8 mouse cellular contexts compared by ENCODE assay signal in genomic region chr13:117024127-117024915, GRCm38 (mm10). TPM values are rescaled to one million over a fixed set of nuclear protein-coding genes. Genes with fewer than 3 reads are reported as not detected.
DNase-seq lines count a peak whose midpoint lies in the region; ATAC-seq and TF ChIP-seq lines count a peak whose summit lies in the region.

No protein-coding gene starts in this region.

- DNase-seq in heart, adult 11 months, result peak; percentile 98
- DNase-seq in heart, adult 8-10 months (ENCODE audit: low spot score), result no peak
- peak; percentile 83 for DNase-seq in embryonic facial prominence, embryonic 10.5 days (ENCODE audit: low spot score)
- no peak for DNase-seq in liver, adult 2 months (ENCODE audit: extremely low read depth, low read depth, low spot score)
- peak; percentile 74 to 77 for DNase-seq in spleen, postnatal 36 days (ENCODE audit: low spot score in 2 of 2)

- peak overlapping the region; percentile 85 for H3K9ac ChIP-seq in heart, embryonic 11.5 days (ENCODE audit: low read depth, low read length)
- H3K9ac ChIP-seq in kidney, embryonic 14.5 days (ENCODE audit: low read depth, low read length), result peak overlapping the region; percentile 85
- H3K9ac ChIP-seq in liver, adult 2 months (ENCODE audit: low read depth, low read length), result peak overlapping the region; percentile 71

- no peak for TF ChIP-seq POLR2A in liver, adult 2 months (IDR thresholded peaks at IDR 0.05; ENCODE audit: extremely low read depth, insufficient read depth, low read length)

- H3K9me3 ChIP-seq in embryonic facial prominence, embryonic 10.5 days, result no peaks in the 10 kb centered on the region
- H3K9me3 ChIP-seq in heart, embryonic 11.5 days (replicated peaks; ENCODE audit: control insufficient read depth, low read length), result no peaks in the 10 kb centered on the region
- no peaks in the 10 kb centered on the region for H3K9me3 ChIP-seq in kidney, embryonic 14.5 days (ENCODE audit: control insufficient read depth, low read length)

- H3K4me1 ChIP-seq in embryonic facial prominence, embryonic 10.5 days, result peaks cover 25% of the 10 kb centered on the region
- H3K4me1 ChIP-seq in heart, embryonic 11.5 days (ENCODE audit: control insufficient read depth, insufficient read depth, low read length), result peaks cover 13% of the 10 kb centered on the region
- peaks cover 6% of the 10 kb centered on the region for H3K4me1 ChIP-seq in kidney, embryonic 14.5 days (ENCODE audit: control insufficient read depth, insufficient read depth, low read length)
- peaks cover 6% of the 10 kb centered on the region; the same call in 1 of the 2 replicates for H3K4me1 ChIP-seq in liver, adult 2 months (ENCODE audit: control insufficient read depth, insufficient read depth, low read length)

- H3K79me2 ChIP-seq in liver, adult 2 months (ENCODE audit: control insufficient read depth, insufficient read depth, low read length), result no peaks in the 10 kb centered on the region

- peak overlapping the region; percentile 93 for H3K27ac ChIP-seq in embryonic facial prominence, embryonic 10.5 days (replicated peaks)
- H3K27ac ChIP-seq in heart, embryonic 11.5 days (ENCODE audit: low read depth, low read length), result peak overlapping the region; percentile 75
- peak overlapping the region; percentile 88 for H3K27ac ChIP-seq in kidney, embryonic 14.5 days (ENCODE audit: low read depth, low read length)
- H3K27ac ChIP-seq in liver, adult 2 months (replicated peaks; ENCODE audit: insufficient read depth, low read depth, low read length), result peak overlapping the region; percentile 66

- H3K4me2 ChIP-seq in heart, embryonic 11.5 days, result peak overlapping the region; percentile 65
- peak overlapping the region; percentile 84 for H3K4me2 ChIP-seq in kidney, embryonic 14.5 days (replicated peaks; ENCODE audit: low read depth, low read length)

- no peaks in the 10 kb centered on the region for H3K36me3 ChIP-seq in embryonic facial prominence, embryonic 10.5 days (replicated peaks)
- no peaks in the 10 kb centered on the region for H3K36me3 ChIP-seq in heart, embryonic 11.5 days (ENCODE audit: control insufficient read depth, insufficient read depth, low read length)
- H3K36me3 ChIP-seq in kidney, embryonic 14.5 days (ENCODE audit: control insufficient read depth, insufficient read depth, low read length), result no peaks in the 10 kb centered on the region
- H3K36me3 ChIP-seq in liver, adult 2 months (ENCODE audit: control insufficient read depth, insufficient read depth, low read length), result no peaks in the 10 kb centered on the region

- peak overlapping the region; percentile 85 for H3K4me3 ChIP-seq in embryonic facial prominence, embryonic 10.5 days
- peak overlapping the region; percentile 79 for H3K4me3 ChIP-seq in heart, embryonic 11.5 days (ENCODE audit: low read depth, low read length)
- peak overlapping the region; percentile 74 for H3K4me3 ChIP-seq in kidney, embryonic 14.5 days (ENCODE audit: low read length)
- H3K4me3 ChIP-seq in liver, adult 2 months (ENCODE audit: insufficient read depth, low read depth, low read length), result peak overlapping the region; percentile 96

- WGBS in embryonic facial prominence, embryonic 10.5 days, result under 1% methylated on average over 64 of the region's 64 CpGs
- whole genome bisulfite sequencing in heart, embryonic 11.5 days (ENCODE audit: insufficient replicate concordance), result under 1% methylated on average over 57 of the region's 64 CpGs
- under 1% methylated on average over 44 of the region's 64 CpGs for WGBS in kidney, embryonic 14.5 days
- under 1% methylated on average over 64 of the region's 64 CpGs for WGBS in liver, adult 2 months

- peak; percentile 48 for ATAC-seq in heart, embryonic 11.5 days (replicated peaks; ENCODE audit: insufficient number of reproducible peaks, low FRiP score, low TSS enrichment)
- ATAC-seq in kidney, embryonic 14.5 days (ENCODE audit: low FRiP score, low TSS enrichment), result peak; percentile 86
- ATAC-seq in monocyte, adult 5-6 weeks (replicated peaks; ENCODE audit: insufficient number of reproducible peaks, low FRiP score, low TSS enrichment, poor library complexity, severe bottlenecking), result 0 out of 2 replicates have a peak, but pooled peaks have one; percentile 14

- no peak for TF ChIP-seq CTCF in liver, adult 2 months (IDR thresholded peaks at IDR 0.05; ENCODE audit: low read depth, low read length)

- H3K27me3 ChIP-seq in embryonic facial prominence, embryonic 10.5 days (replicated peaks; ENCODE audit: low read depth, poor library complexity, severe bottlenecking), result peaks cover 24% of the 10 kb centered on the region
- no peaks in the 10 kb centered on the region for H3K27me3 ChIP-seq in heart, embryonic 11.5 days (ENCODE audit: control insufficient read depth, insufficient read depth, low read length)
- no peaks in the 10 kb centered on the region for H3K27me3 ChIP-seq in kidney, embryonic 14.5 days (ENCODE audit: control insufficient read depth, insufficient read depth, low read length)
- H3K27me3 ChIP-seq in liver, adult 2 months (ENCODE audit: control insufficient read depth, insufficient read depth, low read length), result peaks cover 5% of the 10 kb centered on the region; the same call in 1 of the 2 replicates

RNA-seq across cellular contexts. Expression of gene Parp8, which starts 1.0 kb away (rescaled TPM):
- total RNA-seq in heart, adult 8-10 months (2022), result 10 to 100 TPM in 3 of 4 experiments, 1 to 10 TPM in 1; 8.2 to 11.6 (median 11.2) TPM
- polyA plus RNA-seq in embryonic facial prominence, embryonic 10.5 days (2016; fragmentation: Nextera tagmentation; extraction: Ambion mirVana), result 10.4 and 13.1 TPM in 2 replicates
- 15.6 and 17.2 TPM in 2 replicates for polyA plus RNA-seq in heart, embryonic 11.5 days (2014; fragmentation: Nextera tagmentation; extraction: Ambion mirVana)
- polyA plus RNA-seq in kidney, embryonic 14.5 days (2014; fragmentation: Nextera tagmentation; extraction: Ambion mirVana), result 15.2 and 19.7 TPM in 2 replicates
- total RNA-seq in liver, adult 2 months (2014; rRNA removed), result 1.6 and 2.1 TPM in 2 replicates
- 0.20 and 0.40 TPM in 2 replicates for polyA plus RNA-seq in liver, adult 2 months (2012; rRNA removed)
- 45.1 to 76.7 TPM (median 48.1 TPM) in 3 replicates for total RNA-seq in monocyte, adult 5-6 weeks (2017)

Comparison
In these comparisons a context has a peak if more than half of its experiments do, and no peak if none do; other contexts are left out.
1. DNase-seq: peak in heart, adult 11 months (single experiment), embryonic facial prominence, embryonic 10.5 days (single experiment) and spleen, postnatal 36 days (2 of 2); none in heart, adult 8-10 months (single experiment) and liver, adult 2 months (single experiment).
2. ATAC-seq: peak in every context shown above with its lines; median percentile 86 in kidney, embryonic 14.5 days; 48 in heart, embryonic 11.5 days; 14 in monocyte, adult 5-6 weeks.
3. Peak in every context shown above with its lines, with median percentiles within 50 percentile points of each other: H3K27ac ChIP-seq, H3K4me3 ChIP-seq and H3K9ac ChIP-seq.